Mouse (Mus musculus) 3T3-L1 (cell line): ENCODE results near the gene Lims1.
A peak's percentile ranks its signal among the peaks of the same experiment; 100 is the strongest.

ENCODE experiments used
- DNase-seq: peaks from one replicate; pipeline ENCODE4 v3.0.0-alpha.2; 2015; ENCODE audit warnings: low read depth, low spot score

Gene Lims1

GRCm38 (mm10) chr10:58445850-58446249, 122.6 kb downstream of the Lims1 start:
- DNase-seq, result peak; percentile 63

- peak; percentile 97 for DNase-seq
These were observed 123.4 kb downstream of the Lims1 start, which contains the start of gene Ranbp2 for GRCm38 (mm10) chr10:58446384-58447279. TSS of gene Ranbp2 (plus strand) at chr10:58446920.

DNA sequence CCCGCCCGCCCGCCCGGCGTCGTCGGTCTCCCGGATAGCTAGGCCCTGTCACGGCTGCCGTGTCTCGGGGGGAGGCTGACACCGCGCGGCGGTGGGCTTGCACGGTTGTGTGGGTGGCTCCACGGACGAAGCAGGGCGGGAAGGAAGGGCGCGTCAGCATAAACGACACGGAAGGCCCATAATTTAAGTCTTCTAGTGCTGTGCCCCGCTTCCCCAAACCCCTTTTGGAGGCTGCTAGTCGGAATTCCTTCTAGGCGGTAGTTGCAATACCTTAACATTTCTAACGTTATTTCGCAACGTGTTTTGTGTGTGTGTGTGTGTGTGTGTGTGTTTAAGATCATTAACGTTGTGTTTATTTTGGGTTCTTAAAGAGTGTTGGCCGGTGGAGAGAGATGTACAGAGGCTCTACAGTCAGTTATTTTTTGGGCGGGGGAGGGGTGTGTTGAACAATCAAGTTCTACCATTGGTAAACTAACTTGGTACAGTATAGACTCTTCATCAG, 124.1 kb downstream of the Lims1 start:
- peak; percentile 44 for DNase-seq

DNA sequence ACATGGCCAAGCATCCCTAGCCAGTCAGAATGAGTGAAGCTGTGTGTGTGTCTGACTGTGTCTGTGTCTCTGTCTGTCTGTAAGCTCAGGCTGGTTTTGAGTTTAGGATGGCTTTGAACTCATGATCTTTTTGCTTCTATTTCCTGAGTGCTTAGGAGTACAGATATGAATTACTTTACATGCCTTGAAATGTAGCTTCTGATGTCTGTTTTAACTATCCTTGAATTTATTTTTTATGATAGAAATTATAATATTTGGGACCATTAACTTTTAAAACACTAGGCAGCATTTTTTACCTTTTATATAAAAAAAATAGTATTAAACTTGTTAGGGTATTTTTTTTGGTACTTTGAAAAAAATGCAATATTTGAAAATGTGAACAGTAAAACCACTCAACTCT, 128.3 kb downstream of the Lims1 start:
- no peak for DNase-seq

GRCm38 (mm10) chr10:58452185-58452584, 128.9 kb downstream of the Lims1 start:
- no peak for DNase-seq

DNA sequence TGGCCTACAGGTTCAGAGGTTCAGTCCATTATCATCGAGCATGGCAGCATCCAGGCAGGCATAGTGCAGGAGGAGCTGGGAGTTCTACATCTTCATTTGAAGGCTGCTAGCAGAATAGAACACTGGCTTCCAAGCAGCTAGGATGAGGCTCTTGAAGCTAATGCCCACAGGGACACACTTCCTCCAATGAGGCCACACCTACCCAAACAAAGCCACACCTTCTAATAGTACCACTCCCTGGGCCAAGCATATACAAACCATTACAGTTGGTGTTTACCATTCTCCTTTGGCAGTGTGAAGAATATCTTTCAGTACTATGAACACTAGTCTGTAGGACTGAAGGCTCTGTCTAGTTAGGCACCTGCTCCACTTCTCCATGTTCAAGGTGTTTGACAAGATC, 136.6 kb downstream of the Lims1 start:
- no peak for DNase-seq
